Mouse (Mus musculus) myocyte (in vitro differentiated cells): ENCODE results near the gene Rbm6. TPM values are rescaled to one million over a fixed set of nuclear protein-coding genes. Genes with fewer than 3 reads are reported as not detected.

Experiments
- H3K27me3 ChIP-seq: one replicate; pipeline ENCODE4 v1.6.1; 2011; ENCODE audit not compliant: control insufficient read depth, insufficient read depth, insufficient read length
- H3K36me3 ChIP-seq: one replicate; pipeline ENCODE4 v1.6.1; 2011; ENCODE audit not compliant: control insufficient read depth, insufficient read depth
- H3K4me2 ChIP-seq: one replicate; pipeline ENCODE4 v1.6.1; 2011; ENCODE audit warnings: low read depth, control low read depth
- H3K4me3 ChIP-seq: one replicate; pipeline ENCODE4 v1.5.1; 2011; ENCODE audit warnings: mild to moderate bottlenecking, control low read depth, moderate library complexity
- H3K79me2 ChIP-seq: one replicate; pipeline ENCODE4 v1.6.1; 2011; ENCODE audit not compliant: control insufficient read depth, insufficient read depth
- H3ac ChIP-seq: one replicate; pipeline ENCODE4 v1.6.1; 2011; ENCODE audit not compliant: control insufficient read depth, insufficient read length
- CEBPB ChIP-seq: IDR thresholded peaks from 2 replicates; pipeline ENCODE4 v1.6.1; 2011; ENCODE audit warnings: mild to moderate bottlenecking, moderate library complexity; ENCODE audit not compliant: poor library complexity, insufficient read depth, severe bottlenecking
- E2F4 ChIP-seq: IDR thresholded peaks from one replicate; pipeline ENCODE4 v1.6.1; 2011; ENCODE audit warnings: mild to moderate bottlenecking, control low read depth, moderate library complexity; ENCODE audit not compliant: insufficient read depth
- MAX ChIP-seq: IDR thresholded peaks from one replicate; pipeline ENCODE4 v1.6.1; 2011; ENCODE audit warnings: low read depth, mild to moderate bottlenecking, control low read depth
- MYOD1 ChIP-seq, 3 experiments: IDR thresholded peaks; one replicate each; pipeline ENCODE4 v1.6.1; 2011; ENCODE audit warnings: control low read depth in 2 of 3, low read depth in 2 of 3, mild to moderate bottlenecking in 2 of 3, moderate library complexity in 1 of 3; ENCODE audit not compliant: insufficient read length in 2 of 3, control insufficient read depth in 1 of 3
- MYOG ChIP-seq, 3 experiments: IDR thresholded peaks; one replicate each; pipeline ENCODE4 v1.6.1; 2011; ENCODE audit warnings: control low read depth in 2 of 3, low read depth in 2 of 3, mild to moderate bottlenecking in 2 of 3; ENCODE audit not compliant: insufficient read length in 2 of 3, control insufficient read depth in 1 of 3, insufficient read depth in 1 of 3
- POLR2A ChIP-seq: IDR thresholded peaks from one replicate; pipeline ENCODE4 v1.6.1; 2011; ENCODE audit warnings: low read depth, mild to moderate bottlenecking, control low read depth, moderate library complexity; ENCODE audit not compliant: insufficient read length
- POLR2AphosphoS2 ChIP-seq: IDR thresholded peaks from one replicate; pipeline ENCODE4 v1.6.1; 2011; ENCODE audit warnings: low read depth, control low read depth; ENCODE audit not compliant: insufficient read length
- REST ChIP-seq: IDR thresholded peaks from one replicate; pipeline ENCODE4 v1.6.1; 2011; ENCODE audit warnings: mild to moderate bottlenecking, control low read depth, moderate library complexity; ENCODE audit not compliant: insufficient read depth, insufficient read length
- SRF ChIP-seq: IDR thresholded peaks from one replicate; pipeline ENCODE4 v1.6.1; 2011; ENCODE audit warnings: low read depth; ENCODE audit not compliant: control insufficient read depth, insufficient read length
- TCF12 ChIP-seq: IDR thresholded peaks from one replicate; pipeline ENCODE4 v1.6.1; 2011; ENCODE audit warnings: mild to moderate bottlenecking, control low read depth; ENCODE audit not compliant: poor library complexity, insufficient read depth, severe bottlenecking
- TCF3 ChIP-seq: IDR thresholded peaks from one replicate; pipeline ENCODE4 v1.6.1; 2011; ENCODE audit warnings: low read depth, control low read depth; ENCODE audit not compliant: insufficient read length
- USF1 ChIP-seq: IDR thresholded peaks from one replicate; pipeline ENCODE4 v1.6.1; 2011; ENCODE audit warnings: low read depth, mild to moderate bottlenecking, control low read depth, moderate library complexity
- polyA plus RNA-seq: library from polyadenylated mRNA; unstranded; fragments of >200 nt; fragmentation: generic; extraction: Trizol; gene quantifications from one replicate; pipeline ENCODE4 v1.2.1, GENCODE M21; 2012; ENCODE audit warnings: missing spikeins

The Rbm6 gene
- polyA plus RNA-seq, 1 experiment, result 10.2 TPM

GRCm38 (mm10) chr9:107734567-107734971 lies 138.5 kb downstream of the Rbm6 start:
- H3K4me3 ChIP-seq, result no peak overlapping the region
- peaks cover under 1% of the 10 kb centered on the region for H3K36me3 ChIP-seq
- no peak for TF ChIP-seq POLR2A
- no peak for TF ChIP-seq MYOD1 (IDR thresholded peaks at IDR 0.05; ENCODE audit: control insufficient read depth in 1 of 3, insufficient read length in 2 of 3, low read depth in 2 of 3)
- no peak for TF ChIP-seq USF1
- TF ChIP-seq REST, result no peak
- no peak for TF ChIP-seq E2F4
- TF ChIP-seq MYOG (IDR thresholded peaks at IDR 0.05; ENCODE audit: control insufficient read depth in 1 of 3, insufficient read depth in 1 of 3, insufficient read length in 2 of 3, low read depth in 2 of 3), result no peak
- no peak for TF ChIP-seq TCF12
- no peak for TF ChIP-seq TCF3
- TF ChIP-seq MAX, result no peak
- no peak for TF ChIP-seq SRF
- TF ChIP-seq POLR2AphosphoS2, result no peak
- TF ChIP-seq CEBPB, result no peak
- no peak overlapping the region for H3ac ChIP-seq
- H3K79me2 ChIP-seq, result no peaks in the 10 kb centered on the region
- peaks cover 17% of the 10 kb centered on the region for H3K27me3 ChIP-seq
- no peak overlapping the region for H3K4me2 ChIP-seq

GRCm38 (mm10) chr9:107729709-107730108 lies 143.3 kb downstream of the Rbm6 start:
- H3K79me2 ChIP-seq, result no peaks in the 10 kb centered on the region
- H3ac ChIP-seq, result no peak overlapping the region
- no peaks in the 10 kb centered on the region for H3K36me3 ChIP-seq
- H3K27me3 ChIP-seq, result no peaks in the 10 kb centered on the region
- H3K4me2 ChIP-seq, result no peak overlapping the region
- TF ChIP-seq TCF3 (no peak), POLR2AphosphoS2 (no peak), TCF12 (no peak), MYOG (IDR thresholded peaks at IDR 0.05; ENCODE audit: control insufficient read depth in 1 of 3, insufficient read depth in 1 of 3, insufficient read length in 2 of 3, low read depth in 2 of 3) (no peak), REST (no peak), USF1 (no peak), MAX (no peak), POLR2A (no peak), CEBPB (no peak), E2F4 (no peak), SRF (no peak), MYOD1 (IDR thresholded peaks at IDR 0.05; ENCODE audit: control insufficient read depth in 1 of 3, insufficient read length in 2 of 3, low read depth in 2 of 3) (no peak)
- no peak overlapping the region for H3K4me3 ChIP-seq

- Histone ChIP-seq H3K36me3 (no peaks in the 10 kb centered on the region), H3ac (no peak overlapping the region), H3K79me2 (no peaks in the 10 kb centered on the region), H3K4me2 (no peak overlapping the region), H3K27me3 (no peaks in the 10 kb centered on the region), H3K4me3 (no peak overlapping the region)
- no peak for TF ChIP-seq TCF12
- TF ChIP-seq E2F4, result no peak
- TF ChIP-seq REST, result no peak
- TF ChIP-seq SRF, result no peak
- no peak for TF ChIP-seq CEBPB
- no peak for TF ChIP-seq MAX
- TF ChIP-seq POLR2AphosphoS2, result no peak
- TF ChIP-seq TCF3, result no peak
- TF ChIP-seq MYOG (IDR thresholded peaks at IDR 0.05; ENCODE audit: control insufficient read depth in 1 of 3, insufficient read depth in 1 of 3, insufficient read length in 2 of 3, low read depth in 2 of 3), result no peak
- TF ChIP-seq POLR2A, result no peak
- TF ChIP-seq USF1, result no peak
- no peak for TF ChIP-seq MYOD1 (IDR thresholded peaks at IDR 0.05; ENCODE audit: control insufficient read depth in 1 of 3, insufficient read length in 2 of 3, low read depth in 2 of 3)
Measured at GRCm38 (mm10) chr9:107728919-107729670, 143.9 kb downstream of the Rbm6 start.

GRCm38 (mm10) chr9:107727041-107727440 lies 146.0 kb downstream of the Rbm6 start:
- TF ChIP-seq E2F4 (no peak), POLR2AphosphoS2 (no peak), MAX (no peak), SRF (no peak), CEBPB (no peak), MYOD1 (IDR thresholded peaks at IDR 0.05; ENCODE audit: control insufficient read depth in 1 of 3, insufficient read length in 2 of 3, low read depth in 2 of 3) (no peak), USF1 (no peak), POLR2A (no peak), TCF3 (no peak), TCF12 (no peak), MYOG (IDR thresholded peaks at IDR 0.05; ENCODE audit: control insufficient read depth in 1 of 3, insufficient read depth in 1 of 3, insufficient read length in 2 of 3, low read depth in 2 of 3) (no peak), REST (no peak)

More at GRCm38 (mm10) chr9:107727041-107727440, 146.0 kb downstream of the Rbm6 start:
- H3K4me2 ChIP-seq, result no peak overlapping the region
- no peaks in the 10 kb centered on the region for H3K79me2 ChIP-seq
- no peaks in the 10 kb centered on the region for H3K36me3 ChIP-seq
- H3ac ChIP-seq, result no peak overlapping the region
- H3K27me3 ChIP-seq, result no peaks in the 10 kb centered on the region
- H3K4me3 ChIP-seq, result no peak overlapping the region
